ENCODE assay signal across 26 mouse cellular contexts in genomic region chr4:64768610-64769009, GRCm38 (mm10).
DNase-seq lines count a peak whose midpoint lies in the region; ATAC-seq and TF ChIP-seq lines count a peak whose summit lies in the region.
"Had no signal": no experiment of that assay in that cellular context is flagged by ENCODE, and none has a peak within 500 bp of the region (broad histone marks: within the 10 kb centered on the region; RNA-seq: fewer than 3 reads in every experiment).

No protein-coding gene starts in this region.

- no peaks in the 10 kb centered on the region for H3K27me3 ChIP-seq in G1E (ENCODE audit: insufficient read depth, low read length)
- H3K27me3 ChIP-seq in forebrain, embryonic 14.5 days (replicated peaks; ENCODE audit: control insufficient read depth, insufficient read depth, low read length): no peaks in the 10 kb centered on the region
- no peaks in the 10 kb centered on the region for H3K27me3 ChIP-seq in intestine, embryonic 16.5 days (replicated peaks; ENCODE audit: control insufficient read depth, insufficient read depth, low read length)
- H3K27me3 ChIP-seq: CH12.LX; embryonic facial prominence, embryonic 13.5 days; embryonic facial prominence, embryonic 15.5 days; forebrain, embryonic 12.5 days; forebrain, embryonic 15.5 days had no signal

- 0 out of 2 replicates have a peak, but pooled peaks have one; percentile 15 for ATAC-seq in G1E (ENCODE audit: extremely low read depth, insufficient number of reproducible peaks, low FRiP score, poor library complexity, severe bottlenecking)
- no peak for ATAC-seq in forebrain, embryonic 14.5 days
- ATAC-seq in intestine, embryonic 16.5 days: no peak
- ATAC-seq: activated CD4-positive, CD25-positive, alpha-beta regulatory T cell, adult 4 months; CD4-positive, CD25-positive, alpha-beta regulatory T cell, adult 4 months; forebrain, embryonic 15.5 days; forebrain, postnatal 0 days had no signal

- peak; percentile 75 for DNase-seq in 3T3-L1 (ENCODE audit: low read depth, low spot score)
- DNase-seq in G1E (ENCODE audit: low spot score): no peak
- peak; percentile 58 for DNase-seq in NIH3T3 (ENCODE audit: low read depth)
- DNase-seq in forebrain, embryonic 14.5 days (ENCODE audit: low spot score): no peak
- DNase-seq in cerebellum, adult 11-12 months: no peak
- DNase-seq in right cerebral cortex, adult 18-20 months: no peak
- DNase-seq: adrenal gland, adult 8-10 months; adrenal gland, postnatal 14 days; adrenal gland, postnatal 36 days; cerebellum, adult 18-20 months; cerebellum, adult 8-10 months; cerebellum, adult 9-11 months; cerebellum, postnatal 14 days; cerebellum, postnatal 36 days; embryo, embryonic 11 days; forebrain, postnatal 0 days had no signal

- H3K27ac ChIP-seq in forebrain, embryonic 14.5 days (ENCODE audit: low read depth, low read length): no peak overlapping the region
- no peak overlapping the region for H3K27ac ChIP-seq in intestine, embryonic 16.5 days (ENCODE audit: low read length)
- H3K27ac ChIP-seq: embryonic facial prominence, embryonic 13.5 days; embryonic facial prominence, embryonic 15.5 days; forebrain, embryonic 10.5 days; forebrain, embryonic 12.5 days; forebrain, embryonic 15.5 days had no signal

- 61% methylated on average over 1 of the region's 1 CpGs for WGBS in forebrain, embryonic 14.5 days
- 76% methylated on average over 1 of the region's 1 CpGs for WGBS in intestine, embryonic 16.5 days

- H3K4me2 ChIP-seq in forebrain, embryonic 14.5 days (ENCODE audit: low read length): no peak overlapping the region
- no peak overlapping the region for H3K4me2 ChIP-seq in intestine, embryonic 16.5 days (ENCODE audit: low read depth, low read length)
- H3K4me2 ChIP-seq: embryonic facial prominence, embryonic 13.5 days; embryonic facial prominence, embryonic 15.5 days; forebrain, embryonic 12.5 days; forebrain, embryonic 15.5 days had no signal

- H3K4me3 ChIP-seq in G1E (ENCODE audit: low read depth, low read length): no peak overlapping the region
- no peak overlapping the region for H3K4me3 ChIP-seq in forebrain, embryonic 14.5 days (ENCODE audit: low read depth, low read length)
- no peak overlapping the region for H3K4me3 ChIP-seq in intestine, embryonic 16.5 days (ENCODE audit: low read length)
- H3K4me3 ChIP-seq: embryonic facial prominence, embryonic 13.5 days; embryonic facial prominence, embryonic 15.5 days; erythroblast, embryonic 14.5 days; forebrain, embryonic 10.5 days; forebrain, embryonic 12.5 days; forebrain, embryonic 15.5 days had no signal

- no peak overlapping the region for H3K9ac ChIP-seq in forebrain, embryonic 14.5 days (ENCODE audit: low read length)
- no peak overlapping the region for H3K9ac ChIP-seq in intestine, embryonic 16.5 days (ENCODE audit: low read depth, low read length)
- H3K9ac ChIP-seq: embryonic facial prominence, embryonic 13.5 days; embryonic facial prominence, embryonic 15.5 days; forebrain, embryonic 12.5 days; forebrain, embryonic 15.5 days; forebrain, postnatal 0 days had no signal

- H3K4me1 ChIP-seq in G1E (ENCODE audit: insufficient read depth, low read depth, low read length): no peaks in the 10 kb centered on the region
- no peaks in the 10 kb centered on the region for H3K4me1 ChIP-seq in forebrain, embryonic 14.5 days (ENCODE audit: control insufficient read depth, insufficient read depth, low read length)
- no peaks in the 10 kb centered on the region for H3K4me1 ChIP-seq in intestine, embryonic 16.5 days (ENCODE audit: control insufficient read depth, insufficient read depth, low read length)
- H3K4me1 ChIP-seq: embryonic facial prominence, embryonic 13.5 days; embryonic facial prominence, embryonic 15.5 days; forebrain, embryonic 10.5 days; forebrain, embryonic 12.5 days; forebrain, embryonic 15.5 days had no signal

- TF ChIP-seq CTCF in G1E (IDR thresholded peaks at IDR 0.05; ENCODE audit: low read depth, low read length): no peak

- H3K36me3 ChIP-seq in G1E (replicated peaks): no peaks in the 10 kb centered on the region
- H3K36me3 ChIP-seq in forebrain, embryonic 14.5 days (ENCODE audit: control insufficient read depth, insufficient read depth, low read length): no peaks in the 10 kb centered on the region
- H3K36me3 ChIP-seq in intestine, embryonic 16.5 days (ENCODE audit: control insufficient read depth, insufficient read depth, low read length): no peaks in the 10 kb centered on the region
- H3K36me3 ChIP-seq: embryonic facial prominence, embryonic 13.5 days; embryonic facial prominence, embryonic 15.5 days; forebrain, embryonic 10.5 days; forebrain, embryonic 12.5 days; forebrain, embryonic 15.5 days had no signal

- no peaks in the 10 kb centered on the region for H3K9me3 ChIP-seq in G1E (replicated peaks)
- H3K9me3 ChIP-seq in forebrain, embryonic 14.5 days (replicated peaks; ENCODE audit: control insufficient read depth, low read length): no peaks in the 10 kb centered on the region
- no peaks in the 10 kb centered on the region for H3K9me3 ChIP-seq in intestine, embryonic 16.5 days (ENCODE audit: control insufficient read depth, low read length)
- H3K9me3 ChIP-seq: embryonic facial prominence, embryonic 13.5 days; embryonic facial prominence, embryonic 15.5 days; forebrain, embryonic 10.5 days; forebrain, embryonic 12.5 days; forebrain, embryonic 15.5 days had no signal

Comparison
In these comparisons a context has a peak if more than half of its experiments do, and no peak if none do; other contexts are left out.
1. DNase-seq: peak in 3T3-L1 (single experiment) and NIH3T3 (single experiment); none in G1E (single experiment), forebrain, embryonic 14.5 days (single experiment), cerebellum, adult 11-12 months (single experiment) and right cerebral cortex, adult 18-20 months (single experiment).